Mouse (Mus musculus) ES-E14 (cell line): ENCODE measurements around the gene Gm7361. TPM values are rescaled to one million over a fixed set of nuclear protein-coding genes. Genes with fewer than 3 reads are reported as not detected.

Source experiments
- DNase-seq: peaks from one replicate; pipeline ENCODE4 v3.0.0-alpha.2; 2013; ENCODE audit warnings: low read depth, low spot score
- H3K27ac ChIP-seq: 2 replicates; pipeline ENCODE4 v1.5.1; 2012; ENCODE audit warnings: low read depth, mild to moderate bottlenecking, low read length, moderate library complexity, mixed read lengths; ENCODE audit not compliant: poor library complexity, insufficient read depth, severe bottlenecking
- H3K36me3 ChIP-seq: 2 replicates; pipeline ENCODE4 v1.6.1; 2012; ENCODE audit warnings: mild to moderate bottlenecking, low read length, moderate library complexity, mixed read lengths; ENCODE audit not compliant: control insufficient read depth, poor library complexity, insufficient read depth, severe bottlenecking
- H3K4me1 ChIP-seq, 2 experiments: fragments of 150-350 bp in 1 of 2; sonication (generic) in 1 of 2; 2 replicates each; pipeline ENCODE4 v1.6.1; 2012; ENCODE audit warnings: low read length in 2 of 2, mild to moderate bottlenecking in 1 of 2, mixed read lengths in 1 of 2; ENCODE audit not compliant: control insufficient read depth in 2 of 2, insufficient read depth in 2 of 2, poor library complexity in 1 of 2
- H3K4me3 ChIP-seq, 2 experiments: fragments of 150-350 bp in 1 of 2; sonication (generic) in 1 of 2; 2 replicates each; pipeline ENCODE4 v1.5.1; 2012; ENCODE audit warnings: low read length in 2 of 2, low read depth in 1 of 2, mild to moderate bottlenecking in 1 of 2, mixed read lengths in 1 of 2; ENCODE audit not compliant: insufficient read depth in 1 of 2, poor library complexity in 1 of 2, severe bottlenecking in 1 of 2
- H3K9ac ChIP-seq: 2 replicates; pipeline ENCODE4 v1.6.1; 2012; ENCODE audit warnings: low read depth, mild to moderate bottlenecking, low read length, mixed read lengths; ENCODE audit not compliant: poor library complexity, insufficient read depth, severe bottlenecking
- H3K9me3 ChIP-seq: fragments of 150-350 bp; sonication (generic); 2 replicates; pipeline ENCODE4 v1.6.1; 2012; ENCODE audit warnings: low read depth, mild to moderate bottlenecking, low read length; ENCODE audit not compliant: control insufficient read depth, insufficient read depth
- CHD2 ChIP-seq: IDR thresholded peaks from 2 replicates; pipeline ENCODE4 v1.6.1; 2014; ENCODE audit warnings: mild to moderate bottlenecking, low read depth, low read length, inconsistent platforms
- HCFC1 ChIP-seq: IDR thresholded peaks from 2 replicates; pipeline ENCODE4 v1.6.1; 2012; ENCODE audit warnings: low read length, inconsistent platforms, borderline replicate concordance; ENCODE audit not compliant: insufficient read depth
- MAFK ChIP-seq: IDR thresholded peaks from 2 replicates; pipeline ENCODE4 v1.6.1; 2014; ENCODE audit warnings: mild to moderate bottlenecking, low read depth, low read length, inconsistent platforms; ENCODE audit not compliant: insufficient read depth
- ZC3H11A ChIP-seq: IDR thresholded peaks from 2 replicates; pipeline ENCODE4 v1.6.1; 2012; ENCODE audit warnings: low read depth, mild to moderate bottlenecking, inconsistent platforms, low read length, borderline replicate concordance
- ZNF384 ChIP-seq: IDR thresholded peaks from 2 replicates; pipeline ENCODE4 v1.6.1; 2012; ENCODE audit warnings: low read depth, low read length, inconsistent platforms
- in situ Hi-C, 2 experiments: fragments of 600-800 bp; cut with MboI; formaldehyde crosslinking; loops; one replicate each; pipeline ENCODE4 v1.15.1; 2025; ENCODE audit warnings: low sequenced_read_pairs in 2 of 2, inconsistent platforms in 1 of 2; ENCODE audit not compliant: unreplicated experiment in 2 of 2
- total RNA-seq: library from RNA; depleted of rRNA; stranded (reverse); fragments of 300-350 nt; gene quantifications from 2 replicates; pipeline ENCODE4 v1.2.3, GENCODE M21; 2012; rRNA removed

The Gm7361 gene
- total RNA-seq, 1 experiment = not detected

- Histone ChIP-seq H3K4me1 (no peaks in the 10 kb centered on the region), H3K9me3 (no peaks in the 10 kb centered on the region), H3K4me3 (no peak overlapping the region), H3K36me3 (no peaks in the 10 kb centered on the region), H3K9ac (no peak overlapping the region), H3K27ac (no peak overlapping the region)
- TF ChIP-seq HCFC1 (no peak), ZNF384 (no peak), CHD2 (no peak), ZC3H11A (no peak)
- in situ Hi-C loops = loop anchor here in 1 of 2 experiments (10.0 kb wide), 1 partner anchor 753 kb away; no protein-coding TSS in a partner anchor
- DNase-seq = no peak
Observed at GRCm38 (mm10) chr5:26281717-26282116, 24.2 kb downstream of the Gm7361 start.

DNA sequence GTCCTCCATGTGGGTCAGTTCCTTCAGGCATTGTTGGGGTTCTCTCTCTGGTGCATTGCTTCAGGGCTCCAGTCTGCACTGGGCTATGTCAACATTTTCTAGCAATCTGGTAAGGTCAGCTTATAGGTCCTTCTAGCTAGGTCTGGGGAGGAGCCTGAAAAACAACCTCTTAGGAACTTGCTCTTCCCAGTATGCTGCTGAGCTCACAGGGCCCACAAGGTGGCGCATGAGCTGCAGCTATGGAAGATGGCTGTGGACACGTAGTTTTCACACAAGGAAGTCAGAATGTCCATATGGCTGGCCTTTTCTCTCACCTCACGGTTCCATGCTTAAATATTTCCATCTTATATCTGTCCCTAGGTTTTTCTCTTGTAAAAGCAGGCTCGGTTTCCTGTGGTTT lies 24.8 kb downstream of the Gm7361 start:
- Histone ChIP-seq H3K27ac (no peak overlapping the region), H3K36me3 (no peaks in the 10 kb centered on the region), H3K9me3 (no peaks in the 10 kb centered on the region), H3K4me1 (no peaks in the 10 kb centered on the region), H3K9ac (no peak overlapping the region), H3K4me3 (no peak overlapping the region)
- in situ Hi-C loops = loop anchor here in 1 of 2 experiments (10.0 kb wide), 1 partner anchor 753 kb away; no protein-coding TSS in a partner anchor
- DNase-seq = peak; percentile 66
- TF ChIP-seq MAFK = no peak
- TF ChIP-seq ZC3H11A = peak; percentile 97

GRCm38 (mm10) chr5:26283399-26283798 lies 25.9 kb downstream of the Gm7361 start:
- no peaks in the 10 kb centered on the region for H3K36me3 ChIP-seq
- H3K4me1 ChIP-seq = no peaks in the 10 kb centered on the region
- no peaks in the 10 kb centered on the region for H3K9me3 ChIP-seq
- H3K9ac ChIP-seq = no peak overlapping the region
- H3K4me3 ChIP-seq = no peak overlapping the region
- H3K27ac ChIP-seq = no peak overlapping the region
- no peak for TF ChIP-seq MAFK
- no peak for TF ChIP-seq ZC3H11A
- no peak for TF ChIP-seq HCFC1
- TF ChIP-seq ZNF384 = no peak
- no peak for TF ChIP-seq CHD2
- in situ Hi-C loops = loop anchor here in 1 of 2 experiments (10.0 kb wide), 1 partner anchor 751 kb away; no protein-coding TSS in a partner anchor
- no peak for DNase-seq

GRCm38 (mm10) chr5:26291621-26292020 lies 34.1 kb downstream of the Gm7361 start:
- TF ChIP-seq ZC3H11A (no peak), ZNF384 (no peak), HCFC1 (no peak), CHD2 (no peak), MAFK (peak; percentile 60)
- no peak overlapping the region for H3K27ac ChIP-seq
- no peaks in the 10 kb centered on the region for H3K4me1 ChIP-seq
- in situ Hi-C loops = no loop called here
- H3K9ac ChIP-seq = no peak overlapping the region
- no peaks in the 10 kb centered on the region for H3K9me3 ChIP-seq
- H3K4me3 ChIP-seq = no peak overlapping the region
- DNase-seq = no peak
- no peaks in the 10 kb centered on the region for H3K36me3 ChIP-seq

- no peak overlapping the region for H3K9ac ChIP-seq
- no peak overlapping the region for H3K4me3 ChIP-seq
- H3K36me3 ChIP-seq = no peaks in the 10 kb centered on the region
- no peaks in the 10 kb centered on the region for H3K9me3 ChIP-seq
- no peak for DNase-seq
- no peak for TF ChIP-seq CHD2
- TF ChIP-seq ZNF384 = no peak
- TF ChIP-seq ZC3H11A = no peak
- no peak for TF ChIP-seq MAFK
- TF ChIP-seq HCFC1 = no peak
- in situ Hi-C loops = no loop called here
- no peaks in the 10 kb centered on the region for H3K4me1 ChIP-seq
- no peak overlapping the region for H3K27ac ChIP-seq
Observed at GRCm38 (mm10) chr5:26293258-26293657, 35.8 kb downstream of the Gm7361 start.

Other genes with a start within 250 kb of the Gm7361 start
- gene Gm5862, start 234.8 kb upstream of the Gm7361 start, total RNA-seq = not detected in 2 replicates
- gene Speer4a, start 218.1 kb upstream of the Gm7361 start, total RNA-seq = not detected in 2 replicates
- gene Gm7347, start 199.1 kb upstream of the Gm7361 start, total RNA-seq = not detected in 2 replicates
- not detected in 2 replicates for gene Gm10471, start 168.4 kb upstream of the Gm7361 start, total RNA-seq
- 0.09 TPM in 1 of 2 replicates, not detected in the other for gene 5031410I06Rik, start 152.3 kb upstream of the Gm7361 start, total RNA-seq
- not detected in 2 replicates for gene Gm10220, start 136.3 kb upstream of the Gm7361 start, total RNA-seq